Mouse (Mus musculus) cerebellum, postnatal 25 days (tissue): ENCODE data around the gene Myrip.

Experiments used
- DNase-seq, 2 experiments: peaks; one replicate each; pipeline ENCODE4 v3.0.0; 2021; ENCODE audit warnings: mixed read lengths in 2 of 2

Gene Myrip

DNA sequence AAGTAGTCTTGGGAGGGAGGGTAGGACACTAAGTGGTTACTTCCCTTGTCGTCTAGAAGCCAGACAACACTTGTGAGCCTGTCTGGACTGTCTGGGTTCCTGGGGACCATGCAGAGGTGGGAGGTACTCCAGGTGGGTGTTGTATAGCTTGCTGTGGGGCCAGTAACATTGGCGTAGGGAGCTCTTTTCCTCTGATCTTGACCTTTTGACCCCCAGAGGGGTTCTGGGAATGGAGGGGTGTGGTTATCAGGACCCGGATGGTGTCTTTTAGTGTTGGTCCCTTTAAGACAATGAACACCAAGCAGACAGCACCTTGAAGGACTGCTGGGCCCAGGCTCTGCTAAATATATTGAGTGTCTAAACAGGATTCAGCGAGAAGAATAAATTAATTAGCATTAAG, 36.9 kb downstream of the Myrip start:
- no peak for DNase-seq

DNA sequence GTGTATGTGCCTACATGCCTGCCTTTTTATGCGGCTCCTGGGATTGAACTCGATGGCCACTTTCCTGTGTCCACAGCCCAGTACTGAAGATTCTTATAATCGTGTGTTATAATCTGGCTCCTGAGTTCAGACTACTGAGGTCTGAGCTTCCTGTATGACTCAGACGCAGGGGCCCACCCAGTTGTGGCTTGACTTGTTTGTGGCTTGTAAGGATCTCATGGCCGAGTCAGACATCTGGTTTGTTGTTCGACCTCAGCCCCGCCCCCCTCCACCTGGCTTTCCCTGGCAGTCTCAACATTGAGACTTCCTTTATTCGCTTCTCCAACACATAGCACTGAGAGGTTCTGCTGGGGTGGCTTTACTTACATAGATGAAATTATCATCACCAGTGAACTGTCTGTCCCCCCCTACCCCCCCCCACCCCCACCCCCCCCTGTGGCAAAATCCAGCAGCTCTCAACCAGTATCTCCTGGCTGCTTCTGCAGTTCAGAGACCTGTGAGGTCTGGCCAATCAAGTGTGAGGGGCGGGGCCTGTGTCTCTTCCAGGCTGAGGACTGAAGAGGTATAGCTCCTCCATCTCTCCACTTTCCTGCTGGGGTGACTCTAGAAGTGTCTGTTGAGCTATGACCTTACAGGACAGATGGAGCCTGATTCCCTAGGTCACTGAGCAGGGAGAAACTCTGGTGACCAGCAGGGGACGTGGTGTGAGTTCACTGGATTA, 38.8 kb downstream of the Myrip start:
- no peak for DNase-seq

DNA sequence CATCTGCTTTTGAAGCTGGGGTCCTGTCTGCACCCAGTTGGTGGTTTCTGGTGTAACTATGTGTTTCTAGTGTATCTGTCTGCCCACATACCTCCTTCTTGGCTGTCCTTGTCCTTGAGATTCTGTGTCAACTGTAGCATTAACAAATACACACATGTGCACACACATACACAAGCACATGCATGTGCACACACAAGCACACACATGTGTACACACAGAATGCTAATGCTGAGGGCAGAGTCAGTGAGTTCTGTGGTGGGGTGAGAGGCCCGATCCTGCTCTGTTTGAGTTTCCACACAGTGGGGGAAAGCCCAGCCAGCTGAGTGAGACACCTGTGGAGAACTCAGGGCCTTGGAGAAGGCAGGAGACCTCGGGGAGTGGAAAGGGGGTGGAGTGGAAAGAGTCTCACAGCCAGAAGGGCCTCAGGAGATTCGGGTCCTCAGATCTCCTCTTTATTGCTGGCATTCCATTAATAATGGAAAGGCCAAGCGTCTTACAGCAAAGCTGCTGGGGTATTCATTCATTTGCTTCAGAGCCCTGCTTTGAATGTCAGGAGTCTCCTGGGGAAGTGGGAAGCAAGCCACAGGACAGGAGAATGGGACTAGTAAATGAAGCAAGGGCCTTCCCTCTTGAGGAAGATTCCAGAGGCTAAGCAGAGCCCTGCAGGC, 41.9 kb downstream of the Myrip start:
- no peak for DNase-seq

DNA sequence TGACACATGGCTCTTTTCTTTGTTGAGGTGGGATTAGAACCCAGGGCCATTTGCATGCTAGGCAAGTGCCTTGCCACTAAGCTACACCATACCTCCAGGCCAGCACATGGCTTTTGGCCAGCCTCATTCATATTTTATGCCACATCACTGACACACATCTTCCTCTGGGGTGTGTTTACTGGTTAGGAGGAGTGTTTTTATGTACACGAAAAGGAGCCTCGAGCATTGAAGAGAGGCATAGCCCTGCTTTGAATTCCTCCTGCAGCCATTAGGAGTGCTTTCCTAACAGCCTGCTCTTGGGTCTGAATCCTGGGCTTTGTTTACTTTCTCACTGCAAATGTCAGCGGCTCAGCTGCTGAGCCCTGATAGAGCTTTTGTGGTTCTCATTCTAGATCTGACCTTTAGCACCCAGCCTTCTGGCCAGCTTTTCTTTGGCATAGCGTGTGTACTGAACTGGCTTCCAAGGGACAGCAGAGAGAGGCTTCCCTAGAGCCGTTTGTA, 44.4 kb downstream of the Myrip start:
- no peak for DNase-seq

DNA sequence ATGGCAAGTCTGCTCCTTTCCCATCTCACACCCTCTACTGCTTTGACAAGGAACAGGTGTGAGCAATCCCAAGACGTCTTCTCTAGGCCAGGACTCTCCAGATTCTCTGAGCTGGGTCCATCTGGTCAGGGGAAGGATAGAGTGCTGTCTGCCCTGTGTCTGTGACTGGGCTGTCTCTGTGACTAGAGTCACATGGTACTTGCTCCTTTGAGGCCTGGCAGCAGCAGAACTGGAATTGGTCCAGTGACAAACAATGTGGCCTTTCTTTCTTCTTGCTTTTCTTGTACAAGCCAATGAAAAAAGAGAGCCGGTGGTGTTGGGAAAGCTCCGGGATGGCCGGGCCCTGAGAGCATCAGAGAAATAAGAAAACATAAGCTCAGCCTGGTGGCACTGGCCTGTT, 47.8 kb downstream of the Myrip start:
- DNase-seq: peak; percentile 27 to 49

DNA sequence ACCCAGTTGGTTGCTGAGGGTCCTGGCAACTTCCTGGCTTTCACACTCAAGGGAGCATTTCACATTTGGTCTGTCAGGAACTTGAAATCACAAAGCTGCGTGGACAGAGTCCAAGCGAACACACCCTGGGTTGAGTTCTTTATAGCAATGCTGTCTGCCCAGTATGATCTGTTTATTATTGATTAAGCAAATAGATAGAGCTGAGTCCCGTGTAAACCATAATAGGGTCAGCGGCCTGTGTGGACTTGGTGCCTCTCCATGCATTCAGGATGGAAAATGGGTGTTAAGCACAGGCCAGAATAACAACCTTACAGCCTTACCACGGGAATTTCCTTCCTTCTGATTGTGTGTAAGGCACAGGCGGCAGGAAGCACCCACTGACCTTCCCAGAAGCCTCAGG, 49.0 kb downstream of the Myrip start:
- no peak for DNase-seq

DNA sequence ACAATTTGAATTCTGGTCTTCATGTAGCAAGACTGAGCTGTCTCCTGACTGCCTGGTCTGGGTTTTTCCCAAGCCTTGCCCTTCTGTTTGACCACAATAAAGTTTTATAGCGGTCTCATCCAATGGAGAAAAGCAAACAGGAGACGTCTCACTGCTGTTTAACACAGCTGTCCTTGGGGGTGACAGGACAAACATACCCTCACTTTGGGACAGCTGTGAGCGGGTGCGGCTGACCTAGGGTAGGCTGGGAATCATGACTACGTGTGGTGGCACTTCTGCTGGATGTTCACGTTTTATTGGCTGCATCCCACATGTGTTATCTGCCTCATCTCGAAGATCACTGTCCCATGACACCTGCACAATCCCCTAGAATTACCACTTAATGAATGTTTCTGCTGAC, 49.7 kb downstream of the Myrip start:
- DNase-seq: no peak

DNA sequence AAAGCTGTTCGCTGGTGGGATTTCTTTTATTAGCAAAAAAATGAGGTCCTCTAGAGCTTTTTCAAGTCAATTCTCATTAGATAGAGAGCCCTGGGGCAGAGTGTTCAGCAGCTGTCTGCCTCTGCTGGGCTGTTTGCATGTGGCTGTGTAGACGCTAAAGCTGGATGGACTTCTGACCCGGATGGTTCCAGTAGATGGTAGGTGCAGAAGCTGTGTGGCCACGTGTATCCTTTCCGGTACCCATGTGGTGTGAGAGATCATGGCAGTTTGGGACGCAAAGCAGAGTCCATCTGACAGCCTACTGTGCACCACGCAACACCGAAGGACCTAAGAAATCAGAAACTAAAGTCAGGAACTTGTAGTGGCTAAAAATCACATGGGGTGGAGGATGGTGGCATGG, 50.2 kb downstream of the Myrip start:
- no peak for DNase-seq

- no peak for DNase-seq
Measured at GRCm38 (mm10) chr9:120353036-120353435, 51.7 kb downstream of the Myrip start.

- DNase-seq: no peak
Measured at GRCm38 (mm10) chr9:120353967-120354366, 52.7 kb downstream of the Myrip start.

DNA sequence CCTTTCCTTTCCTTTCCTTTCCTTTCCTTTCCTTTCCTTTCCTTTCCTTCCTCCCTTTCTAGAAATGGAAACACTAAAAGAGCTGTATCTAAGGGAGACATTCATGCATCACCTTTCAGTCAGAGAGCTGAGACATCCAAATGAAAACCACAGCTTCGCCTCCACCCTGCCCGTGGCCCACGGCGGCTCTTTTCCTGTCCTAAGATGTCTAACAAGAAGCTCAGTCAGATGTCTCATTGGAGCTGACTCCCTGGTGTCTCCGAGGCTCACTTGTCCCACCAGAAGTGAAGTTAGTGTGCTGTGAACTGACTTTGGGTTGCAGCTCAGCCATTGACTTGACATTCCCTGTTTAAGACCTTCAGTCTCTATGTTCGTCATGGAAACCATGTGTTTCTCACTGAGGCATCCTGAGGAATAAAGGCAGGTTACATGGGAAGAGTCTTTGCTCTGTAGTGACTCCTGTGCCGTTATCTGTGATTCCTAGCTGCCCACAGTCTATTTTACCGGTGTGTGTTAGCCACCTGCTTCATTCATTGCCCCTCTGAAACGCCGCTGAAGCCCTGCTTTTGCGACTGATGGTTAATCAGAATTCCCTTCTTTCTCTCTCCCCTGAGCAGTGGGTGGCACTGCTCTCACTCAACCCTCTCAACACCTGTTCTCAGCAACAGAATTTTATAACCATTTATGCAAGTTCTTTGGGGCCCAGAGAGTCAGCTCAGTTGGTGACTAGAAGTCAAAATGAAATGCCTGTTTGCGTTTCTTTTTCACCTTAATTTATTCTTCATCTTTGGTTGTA, 53.4 kb downstream of the Myrip start:
- no peak for DNase-seq

- DNase-seq: no peak
Measured at GRCm38 (mm10) chr9:120356490-120356889, 55.2 kb downstream of the Myrip start.

DNA sequence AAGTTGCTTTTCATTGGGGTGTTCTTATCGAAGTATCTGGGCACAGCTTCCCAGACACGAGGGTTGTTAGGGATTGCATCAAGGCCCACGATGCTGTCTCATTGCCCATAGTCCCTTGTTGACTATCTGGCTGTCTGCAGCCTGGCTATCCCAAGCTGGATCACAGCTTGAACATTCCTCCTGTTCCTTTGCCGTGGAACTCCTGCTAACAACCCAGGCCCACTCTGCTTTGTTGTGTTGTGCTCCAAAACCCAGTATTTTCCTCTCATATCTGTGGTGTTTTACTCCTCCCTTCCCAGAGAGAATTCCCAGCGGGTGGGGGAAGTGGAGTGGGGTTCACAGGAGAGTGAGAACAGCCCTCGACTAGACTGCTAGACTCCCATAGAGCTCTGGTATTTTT, 56.7 kb downstream of the Myrip start:
- no peak for DNase-seq

- DNase-seq: peak; percentile 44 to 49
Measured at GRCm38 (mm10) chr9:120360397-120361177, 59.3 kb downstream of the Myrip start.

DNA sequence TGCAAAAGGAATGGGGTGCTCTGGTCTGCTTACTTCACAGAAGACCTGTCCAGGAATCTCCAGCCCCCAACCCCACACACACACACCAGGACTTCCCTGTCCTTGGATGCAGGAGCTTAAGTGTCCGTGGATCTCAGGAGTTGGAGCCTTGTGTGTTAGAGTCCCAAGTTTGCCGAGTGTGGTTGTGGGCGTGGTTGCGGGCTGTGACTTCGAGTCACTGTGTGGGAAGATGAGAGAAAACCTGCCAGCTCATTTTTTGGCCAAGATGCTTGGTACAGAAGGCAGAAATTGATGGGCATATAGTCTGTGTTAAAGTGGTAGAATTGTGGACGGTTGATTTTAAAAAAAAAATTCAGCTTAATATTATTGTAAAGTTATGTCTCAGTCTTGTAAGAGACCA, 60.3 kb downstream of the Myrip start:
- no peak for DNase-seq

DNA sequence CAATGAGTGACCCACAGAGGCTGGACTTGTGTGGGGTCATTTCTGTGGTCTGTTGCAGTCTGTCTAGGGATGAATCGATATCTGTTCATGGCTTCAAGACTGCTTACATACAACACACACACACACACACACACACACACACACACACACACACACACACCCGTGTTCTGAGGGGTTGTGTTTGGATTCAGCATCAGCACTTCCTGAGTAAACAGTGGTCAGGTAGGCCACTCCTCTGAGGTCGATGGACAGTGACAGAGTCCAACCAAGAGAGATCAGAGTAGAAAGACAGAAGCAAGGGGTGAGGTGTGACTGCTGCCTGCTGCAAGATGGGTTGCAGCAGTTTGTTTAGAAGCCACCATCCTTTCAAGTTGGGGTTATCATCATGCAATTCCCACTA, 61.4 kb downstream of the Myrip start:
- no peak for DNase-seq

- DNase-seq: peak in 1 of 2 experiments; percentile 26
Measured at GRCm38 (mm10) chr9:120364653-120365283, 63.5 kb downstream of the Myrip start.

GRCm38 (mm10) chr9:120367526-120367925, 66.2 kb downstream of the Myrip start:
- no peak for DNase-seq

DNA sequence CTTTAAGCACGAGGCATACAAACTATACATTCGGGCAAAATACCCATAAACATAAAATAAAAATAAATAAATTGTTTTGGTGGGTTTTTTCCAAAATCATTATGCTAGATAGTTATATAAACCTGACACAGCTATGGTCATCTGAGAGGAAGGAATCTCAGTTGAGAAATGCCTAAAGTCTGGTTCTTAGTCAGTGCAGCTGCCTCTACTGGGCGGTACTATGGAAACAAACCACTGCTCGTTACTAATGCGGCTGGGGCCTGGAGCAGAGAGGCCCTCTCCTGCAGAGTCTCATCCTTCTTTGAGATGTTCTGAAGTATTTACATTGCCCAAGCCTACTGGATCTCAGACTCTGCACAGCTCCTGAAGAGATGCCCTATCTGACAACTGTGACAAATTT, 70.3 kb downstream of the Myrip start:
- DNase-seq: no peak

- DNase-seq: no peak
Measured at GRCm38 (mm10) chr9:120372347-120372746, 71.0 kb downstream of the Myrip start.

GRCm38 (mm10) chr9:120377726-120378125, 76.4 kb downstream of the Myrip start:
- peak; percentile 46 to 74 for DNase-seq

GRCm38 (mm10) chr9:120395188-120395587, 93.9 kb downstream of the Myrip start:
- DNase-seq: no peak
